Mouse (Mus musculus): Measurements from ENCODE around the gene Egfl8. TPM values are rescaled to one million over a fixed set of nuclear protein-coding genes. Genes with fewer than 3 reads are reported as not detected.

Gene Egfl8
- total RNA-seq, 2 experiments from 2014 or later: 1.7 to 2.4 TPM

GRCm38 (mm10) chr17:34655160-34655559 lies 39.4 kb upstream of the Egfl8 start:
- H3K27ac ChIP-seq: peak overlapping the region; percentile 83
- TF ChIP-seq CTCF (conservative IDR thresholded peaks at IDR 0.05): no peak
- DNase-seq (ENCODE audit: low spot score in 2 of 2): no peak
- no peak overlapping the region for H3K4me3 ChIP-seq

- no peak for DNase-seq (ENCODE audit: low spot score in 2 of 2)
- TF ChIP-seq CTCF (conservative IDR thresholded peaks at IDR 0.05): no peak
- peak overlapping the region; percentile 83; the same call in 1 of the 2 replicates for H3K27ac ChIP-seq
- H3K4me3 ChIP-seq: no peak overlapping the region
Observed at GRCm38 (mm10) chr17:34654392-34654791, 38.6 kb upstream of the Egfl8 start.

- Histone ChIP-seq H3K4me3 (no peak overlapping the region), H3K27ac (peak overlapping the region; percentile 95)
- TF ChIP-seq CTCF (conservative IDR thresholded peaks at IDR 0.05): peak; percentile 95
- peak; percentile 74 to 81 for DNase-seq (ENCODE audit: low spot score in 2 of 2)
Observed at GRCm38 (mm10) chr17:34653746-34654285, 38.0 kb upstream of the Egfl8 start.

GRCm38 (mm10) chr17:34652985-34653384 lies 37.2 kb upstream of the Egfl8 start:
- Histone ChIP-seq H3K4me3 (no peak overlapping the region), H3K27ac (peak overlapping the region; percentile 95)
- DNase-seq (ENCODE audit: low spot score in 2 of 2): no peak
- TF ChIP-seq CTCF (conservative IDR thresholded peaks at IDR 0.05): no peak

GRCm38 (mm10) chr17:34652546-34652945 lies 36.8 kb upstream of the Egfl8 start:
- no peak for TF ChIP-seq CTCF (conservative IDR thresholded peaks at IDR 0.05)
- no peak overlapping the region for H3K4me3 ChIP-seq
- no peak for DNase-seq (ENCODE audit: low spot score in 2 of 2)
- H3K27ac ChIP-seq: peak overlapping the region; percentile 95

GRCm38 (mm10) chr17:34651507-34652221 lies 35.9 kb upstream of the Egfl8 start:
- H3K27ac ChIP-seq: peak overlapping the region; percentile 95
- no peak for DNase-seq (ENCODE audit: low spot score in 2 of 2)
- TF ChIP-seq CTCF (conservative IDR thresholded peaks at IDR 0.05): peak; percentile 71
- peak overlapping the region; percentile 26 for H3K4me3 ChIP-seq

GRCm38 (mm10) chr17:34650781-34651180 lies 35.0 kb upstream of the Egfl8 start:
- no peak for DNase-seq (ENCODE audit: low spot score in 2 of 2)
- TF ChIP-seq CTCF (conservative IDR thresholded peaks at IDR 0.05): no peak
- peak overlapping the region; percentile 26; the same call in 1 of the 2 replicates for H3K4me3 ChIP-seq
- peak overlapping the region; percentile 95 for H3K27ac ChIP-seq

GRCm38 (mm10) chr17:34649106-34649864 lies 33.5 kb upstream of the Egfl8 start:
- DNase-seq (ENCODE audit: low spot score in 2 of 2): no peak
- H3K4me3 ChIP-seq: peak overlapping the region; percentile 99; the same call in 1 of the 2 replicates
- H3K27ac ChIP-seq: peak overlapping the region; percentile 99
- TF ChIP-seq CTCF (conservative IDR thresholded peaks at IDR 0.05): no peak

GRCm38 (mm10) chr17:34648141-34648890 lies 32.5 kb upstream of the Egfl8 start:
- no peak for DNase-seq (ENCODE audit: low spot score in 2 of 2)
- H3K27ac ChIP-seq: peak overlapping the region; percentile 99
- no peak for TF ChIP-seq CTCF (conservative IDR thresholded peaks at IDR 0.05)
- H3K4me3 ChIP-seq: peak overlapping the region; percentile 99

GRCm38 (mm10) chr17:34646906-34647787 lies 31.4 kb upstream of the Egfl8 start, which contains the start of gene Atf6b:
TSS of gene Atf6b (plus strand) at chr17:34647146.
- DNase-seq (ENCODE audit: low spot score in 2 of 2): peak; percentile 92 to 98
- TF ChIP-seq CTCF (conservative IDR thresholded peaks at IDR 0.05): no peak
- Histone ChIP-seq H3K4me3 (peak within 1 kb of the TSS; percentile 99), H3K27ac (peak within 1 kb of the TSS; percentile 99)

GRCm38 (mm10) chr17:34645831-34646511 lies 30.2 kb upstream of the Egfl8 start:
- no peak for TF ChIP-seq CTCF (conservative IDR thresholded peaks at IDR 0.05)
- H3K27ac ChIP-seq: peak overlapping the region; percentile 9; the same call in 1 of the 2 replicates
- DNase-seq (ENCODE audit: low spot score in 2 of 2): no peak
- peak overlapping the region; percentile 76 for H3K4me3 ChIP-seq
